Mouse (Mus musculus) ES-Bruce4 (cell line): Measurements from ENCODE around the gene Uqcr11. TPM values are rescaled to one million over a fixed set of nuclear protein-coding genes. Genes with fewer than 3 reads are reported as not detected.

Experiments
- H3K27ac ChIP-seq: 2 replicates; pipeline ENCODE4 v1.5.1; 2012; ENCODE audit warnings: low read length, inconsistent platforms; ENCODE audit not compliant: insufficient read depth
- H3K27me3 ChIP-seq: 2 replicates; pipeline ENCODE4 v1.6.1; 2012; ENCODE audit warnings: mild to moderate bottlenecking, low read length, inconsistent platforms; ENCODE audit not compliant: control insufficient read depth, poor library complexity, insufficient read depth, severe bottlenecking
- H3K36me3 ChIP-seq: 2 replicates; pipeline ENCODE4 v1.6.1; 2012; ENCODE audit warnings: inconsistent platforms, mild to moderate bottlenecking, low read length, moderate library complexity; ENCODE audit not compliant: control insufficient read depth, poor library complexity, insufficient read depth, severe bottlenecking
- H3K4me1 ChIP-seq: one replicate; pipeline ENCODE4 v1.8.1; 2011; ENCODE audit warnings: low read length; ENCODE audit not compliant: control insufficient read depth, insufficient read depth
- H3K4me3 ChIP-seq: 2 replicates; pipeline ENCODE4 v1.5.1; 2011; ENCODE audit warnings: low read depth, mild to moderate bottlenecking, low read length
- H3K9ac ChIP-seq: 2 replicates; pipeline ENCODE4 v1.6.1; 2012; ENCODE audit warnings: low read depth, mild to moderate bottlenecking, inconsistent platforms; ENCODE audit not compliant: poor library complexity, severe bottlenecking
- H3K9me3 ChIP-seq: replicated peaks from 2 replicates; pipeline ENCODE4 v1.6.1; 2012; ENCODE audit warnings: mild to moderate bottlenecking, low read length, inconsistent platforms; ENCODE audit not compliant: control insufficient read depth, poor library complexity, insufficient read depth, severe bottlenecking
- CTCF ChIP-seq: IDR thresholded peaks from one replicate; pipeline ENCODE4 v1.8.1; 2011; ENCODE audit warnings: low read depth, low read length
- EP300 ChIP-seq: IDR thresholded peaks from 2 replicates; pipeline ENCODE4 v1.6.1; 2011; ENCODE audit warnings: low read depth, low read length; ENCODE audit not compliant: insufficient read depth
- POLR2A ChIP-seq: IDR thresholded peaks from one replicate; pipeline ENCODE4 v1.8.1; 2011; ENCODE audit warnings: low read length; ENCODE audit not compliant: insufficient read depth
- polyA plus RNA-seq: library from polyadenylated mRNA; stranded (reverse); fragments of >200 nt; gene quantifications from 2 replicates; pipeline ENCODE4 v1.2.4, GENCODE M21; 2011; ENCODE audit warnings: low read depth; ENCODE audit not compliant: missing spikeins, insufficient read depth, insufficient read length

The Uqcr11 gene
- polyA plus RNA-seq, 1 experiment, result 199 TPM

GRCm38 (mm10) chr10:80417841-80418240 lies 11.2 kb upstream of the Uqcr11 start:
- H3K4me3 ChIP-seq, result no peak overlapping the region
- H3K4me1 ChIP-seq, result no peaks in the 10 kb centered on the region
- H3K27ac ChIP-seq, result no peak overlapping the region
- no peaks in the 10 kb centered on the region for H3K9me3 ChIP-seq
- H3K9ac ChIP-seq, result no peak overlapping the region
- H3K27me3 ChIP-seq, result no peaks in the 10 kb centered on the region
- TF ChIP-seq EP300 (no peak), POLR2A (no peak), CTCF (no peak)
- peaks cover 42% of the 10 kb centered on the region for H3K36me3 ChIP-seq

DNA sequence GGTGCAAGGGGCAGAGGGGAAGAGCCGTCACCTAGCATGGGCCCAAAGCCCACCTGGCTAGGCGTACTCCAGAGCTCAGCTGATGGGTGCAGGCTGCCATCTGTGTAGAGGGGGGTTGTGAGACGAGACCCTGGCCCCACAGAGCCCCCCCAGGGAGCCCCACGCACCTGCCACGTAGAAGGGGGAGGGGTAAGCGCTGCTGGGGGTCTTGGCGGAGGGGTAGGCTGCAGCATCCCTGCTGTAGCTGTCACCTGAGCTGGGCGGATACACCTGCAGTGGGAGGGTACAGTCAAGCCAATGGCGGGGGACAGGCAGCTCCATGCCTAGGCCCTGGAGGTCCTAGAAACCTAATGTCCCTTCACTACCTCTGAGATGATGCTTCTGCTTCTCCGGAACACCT lies 10.7 kb upstream of the Uqcr11 start:
- H3K27ac ChIP-seq, result no peak overlapping the region
- H3K27me3 ChIP-seq, result no peaks in the 10 kb centered on the region
- H3K9me3 ChIP-seq, result no peaks in the 10 kb centered on the region
- TF ChIP-seq POLR2A, result no peak
- TF ChIP-seq CTCF, result no peak
- TF ChIP-seq EP300, result no peak
- no peaks in the 10 kb centered on the region for H3K4me1 ChIP-seq
- no peak overlapping the region for H3K9ac ChIP-seq
- H3K36me3 ChIP-seq, result peaks cover 42% of the 10 kb centered on the region
- H3K4me3 ChIP-seq, result no peak overlapping the region

GRCm38 (mm10) chr10:80415566-80415965 lies 8.9 kb upstream of the Uqcr11 start:
- H3K4me3 ChIP-seq, result no peak overlapping the region
- no peak for TF ChIP-seq CTCF
- TF ChIP-seq EP300, result no peak
- no peak for TF ChIP-seq POLR2A

DNA sequence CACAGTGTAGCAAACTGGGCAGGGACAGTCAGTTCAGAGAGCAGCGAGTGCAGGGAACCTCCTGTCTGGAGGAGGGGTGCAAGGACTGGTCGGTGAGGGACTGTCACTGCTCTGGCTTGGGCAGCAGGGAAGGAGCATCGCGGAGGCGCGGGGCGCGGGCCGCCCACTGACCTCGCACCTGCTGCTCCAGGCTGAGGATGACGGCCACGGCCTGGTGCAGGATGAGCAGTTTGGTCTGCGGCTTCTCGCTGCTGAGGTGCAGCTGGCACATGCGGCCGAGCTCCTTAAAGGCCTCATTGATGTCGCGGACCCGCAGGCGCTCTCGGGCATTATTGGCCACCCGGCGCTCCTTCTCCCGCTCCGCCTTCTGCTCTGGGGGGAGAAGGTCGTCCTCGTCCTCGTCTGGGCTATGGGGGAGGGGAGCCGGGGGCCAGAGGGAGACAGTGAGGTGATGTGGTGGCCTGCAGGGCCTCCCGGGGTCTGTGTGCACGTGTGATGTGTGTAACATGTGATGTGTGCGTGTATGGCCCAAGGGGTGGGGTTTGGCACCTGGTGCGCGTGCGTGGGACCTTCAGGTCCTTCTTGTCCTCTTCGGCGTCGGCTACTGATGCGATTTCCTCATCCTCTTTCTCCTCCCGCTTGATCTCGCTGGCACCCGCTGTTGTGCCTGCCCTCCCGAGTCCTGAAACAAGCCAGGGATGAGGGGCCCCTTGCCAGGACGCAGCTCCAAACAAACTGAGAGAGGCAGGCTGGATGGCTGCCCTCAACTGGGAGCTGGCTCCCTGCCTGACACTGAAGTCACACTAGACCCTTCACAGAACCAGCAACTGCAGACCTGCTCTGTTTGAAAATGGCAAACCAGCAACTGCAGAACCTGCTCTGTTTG lies 6.3 kb upstream of the Uqcr11 start:
- Histone ChIP-seq H3K27me3 (no peaks in the 10 kb centered on the region), H3K9me3 (no peaks in the 10 kb centered on the region), H3K4me3 (0 out of 2 replicates have a peak overlapping the region, but pooled peaks have one; percentile 11), H3K9ac (no peak overlapping the region), H3K4me1 (no peaks in the 10 kb centered on the region), H3K36me3 (peaks cover 21% of the 10 kb centered on the region), H3K27ac (no peak overlapping the region)
- TF ChIP-seq EP300 (no peak), CTCF (no peak), POLR2A (no peak)

More at GRCm38 (mm10) chr10:80415566-80415965, 8.9 kb upstream of the Uqcr11 start:
- peaks cover 36% of the 10 kb centered on the region for H3K36me3 ChIP-seq
- H3K9me3 ChIP-seq, result no peaks in the 10 kb centered on the region
- H3K4me1 ChIP-seq, result no peaks in the 10 kb centered on the region
- H3K27ac ChIP-seq, result no peak overlapping the region
- H3K27me3 ChIP-seq, result no peaks in the 10 kb centered on the region
- no peak overlapping the region for H3K9ac ChIP-seq

DNA sequence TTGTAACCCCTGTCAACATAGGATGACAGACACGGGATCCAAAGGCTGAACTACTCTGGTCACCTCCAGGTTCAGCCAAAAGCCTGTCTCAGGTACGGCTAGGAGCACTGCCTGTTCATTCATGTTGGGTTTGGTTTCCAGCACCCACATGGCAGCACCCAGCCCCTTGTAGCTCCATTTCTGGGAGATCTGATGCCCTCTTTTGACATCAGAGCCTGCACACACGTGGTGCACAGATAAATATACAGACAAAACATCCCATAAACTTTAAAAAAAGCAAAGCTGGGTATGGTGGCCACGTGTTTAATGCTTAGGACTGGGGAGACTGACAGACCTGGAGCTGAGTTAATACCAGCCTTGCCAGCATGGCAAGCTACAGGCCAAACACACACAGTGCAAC lies 1.3 kb upstream of the Uqcr11 start:
- Histone ChIP-seq H3K4me3 (no peak overlapping the region), H3K27ac (no peak overlapping the region), H3K9me3 (no peaks in the 10 kb centered on the region), H3K4me1 (no peaks in the 10 kb centered on the region), H3K36me3 (peaks cover 8% of the 10 kb centered on the region), H3K9ac (no peak overlapping the region), H3K27me3 (no peaks in the 10 kb centered on the region)
- no peak for TF ChIP-seq CTCF
- TF ChIP-seq POLR2A, result no peak
- TF ChIP-seq EP300, result no peak
